Mouse (Mus musculus) ovary, adult 2 months (tissue): Measurements from ENCODE around the gene Olfr572. TPM values are rescaled to one million over a fixed set of nuclear protein-coding genes. Genes with fewer than 3 reads are reported as not detected.

Source experiments
- polyA plus RNA-seq: library from polyadenylated mRNA; depleted of rRNA; stranded (reverse); fragments of >200 nt; gene quantifications from 2 replicates; pipeline ENCODE4 v1.2.3, GENCODE M21; 2012; rRNA removed

Olfr572 gene
- not detected in 2 replicates for polyA plus RNA-seq

GRCm38 (mm10) chr7:102924109-102924508, at the start of gene Olfr572:
Gene Olfr572 (plus strand): TSS chr7:102924409.

DNA sequence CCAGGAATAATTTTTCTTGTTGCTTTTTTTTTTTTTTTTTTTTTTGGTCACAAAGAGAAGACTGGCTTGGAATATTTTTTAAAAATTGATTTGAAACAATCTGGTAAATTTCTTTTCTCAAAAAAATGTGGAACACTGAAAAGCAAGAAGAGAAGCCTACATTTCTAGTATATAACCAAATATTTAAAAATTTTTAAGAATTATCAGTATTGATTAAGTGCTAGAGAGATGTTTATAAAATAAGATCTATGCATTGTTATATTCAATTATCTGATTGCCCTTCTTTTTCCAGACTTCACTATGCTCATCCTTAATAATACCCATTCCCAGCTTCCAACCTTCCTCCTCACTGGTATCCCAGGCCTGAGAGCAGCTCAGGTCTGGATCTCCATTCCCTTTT, 47.4 kb upstream of the Olfr572 start, which contains the start of gene Olfr568:
Olfr568 (plus strand) TSS at position 301 of the 400 bp plus-strand sequence.

GRCm38 (mm10) chr7:102890782-102891181, 33.4 kb upstream of the Olfr572 start, which contains the start of gene Olfr569:
Gene Olfr569 (minus strand): TSS chr7:102890882.

GRCm38 (mm10) chr7:102917032-102917875, 7.0 kb upstream of the Olfr572 start, which contains the start of gene Olfr571:
Gene Olfr571 (minus strand): TSS chr7:102917536.

GRCm38 (mm10) chr7:102942475-102942874, 18.3 kb downstream of the Olfr572 start, which contains the start of gene Olfr573-ps1:
Gene Olfr573-ps1 (minus strand): TSS chr7:102942575.

DNA sequence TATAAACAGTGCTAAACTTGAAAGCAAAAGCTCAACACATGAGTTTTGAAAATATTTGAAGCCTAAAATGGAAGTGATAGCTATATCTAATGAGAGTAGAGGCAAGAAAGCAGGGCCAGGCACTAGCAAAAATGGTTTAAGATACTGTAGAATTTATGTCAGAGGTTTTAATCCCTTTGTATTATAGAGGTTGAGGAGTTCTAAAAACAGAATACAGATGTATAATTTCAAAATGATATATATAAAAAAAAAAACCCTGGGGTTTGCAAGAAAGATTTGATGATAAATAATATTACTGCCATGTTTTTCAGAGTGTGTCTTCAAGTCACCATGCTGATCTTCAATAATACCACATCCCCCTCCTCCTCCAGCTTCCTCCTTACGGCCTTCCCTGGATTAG, 24.0 kb downstream of the Olfr572 start, which contains the start of gene Olfr574:
Olfr574 (plus strand) TSS at position 301 of the 400 bp plus-strand sequence.

DNA sequence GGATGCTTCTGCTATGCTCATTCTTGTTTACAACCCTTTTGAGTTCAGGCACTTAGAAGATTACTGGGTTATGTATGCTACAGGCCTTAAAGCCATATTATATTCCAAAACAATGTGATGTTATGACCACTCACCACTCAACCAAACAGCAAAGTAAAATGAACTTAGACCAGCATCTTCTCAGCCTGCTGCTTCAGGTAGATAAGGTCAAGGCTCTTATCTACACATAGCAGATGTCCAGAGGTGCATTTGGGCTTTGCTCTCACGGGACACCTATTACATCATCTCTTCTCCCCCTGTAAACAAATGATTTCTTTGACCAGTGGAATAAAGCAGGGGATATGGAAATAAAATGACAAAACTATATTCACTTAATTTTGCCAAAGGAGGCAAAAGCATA, 34.4 kb downstream of the Olfr572 start, which contains the start of gene Olfr575:
Olfr575 (minus strand) TSS at position 183 of the 400 bp plus-strand sequence.

DNA sequence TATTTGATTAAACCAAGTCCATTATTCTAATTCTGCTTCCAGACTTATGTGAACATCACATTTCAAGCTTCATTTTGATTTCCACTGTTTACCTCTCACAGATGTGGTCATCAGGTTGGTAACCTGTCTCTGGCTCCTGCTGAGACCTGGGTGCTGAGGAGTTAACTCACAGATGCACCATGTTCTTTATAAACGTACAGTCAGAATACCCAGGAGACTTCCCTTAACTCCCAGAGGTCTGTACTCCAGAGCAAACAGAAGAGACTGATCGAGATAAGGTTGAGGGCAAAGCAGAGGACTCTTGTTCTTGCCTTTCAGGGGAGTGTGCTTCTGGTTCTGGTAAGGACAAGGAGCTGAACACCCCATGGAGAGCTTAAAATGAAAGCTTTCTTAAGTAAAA, 38.2 kb downstream of the Olfr572 start, which contains the start of gene Olfr576:
Olfr576 (plus strand) TSS at position 301 of the 400 bp plus-strand sequence.

GRCm38 (mm10) chr7:102975843-102976242, 51.6 kb downstream of the Olfr572 start, which contains the start of gene Olfr577:
Gene Olfr577 (minus strand): TSS chr7:102975943.

Other genes starting within 250 kb of the Olfr572 start
- 14.6 and 19.4 TPM in 2 replicates for gene Trim68, start 237.1 kb upstream of the Olfr572 start, polyA plus RNA-seq
- not detected in 2 replicates for gene Olfr557, start 228.5 kb upstream of the Olfr572 start, polyA plus RNA-seq
- 3.2 and 3.3 TPM in 2 replicates for gene Olfr558, start 222.2 kb upstream of the Olfr572 start, polyA plus RNA-seq
- not detected in 2 replicates for gene Olfr33, start 205.3 kb upstream of the Olfr572 start, polyA plus RNA-seq
- gene Olfr559, start 196.9 kb upstream of the Olfr572 start, polyA plus RNA-seq, result not detected in 2 replicates
- gene Olfr560, start 165.0 kb upstream of the Olfr572 start, polyA plus RNA-seq, result not detected in 2 replicates
- 2.1 and 3.6 TPM in 2 replicates for gene Olfr78, start 164.9 kb upstream of the Olfr572 start, polyA plus RNA-seq
- not detected in 2 replicates for gene Olfr561, start 153.2 kb upstream of the Olfr572 start, polyA plus RNA-seq
- not detected in 2 replicates for gene Olfr564, start 120.9 kb upstream of the Olfr572 start, polyA plus RNA-seq
- gene Olfr566, start 65.6 kb upstream of the Olfr572 start, polyA plus RNA-seq, result not detected in 2 replicates
- not detected in 2 replicates for gene Olfr568, start 47.3 kb upstream of the Olfr572 start, polyA plus RNA-seq
- gene Olfr569, start 33.5 kb upstream of the Olfr572 start, polyA plus RNA-seq, result not detected in 2 replicates
- gene Olfr570, start 29.8 kb upstream of the Olfr572 start, polyA plus RNA-seq, result not detected in 2 replicates
- not detected in 2 replicates for gene Olfr571, start 6.9 kb upstream of the Olfr572 start, polyA plus RNA-seq
- not detected in 2 replicates for gene Olfr573-ps1, start 18.2 kb downstream of the Olfr572 start, polyA plus RNA-seq
- gene Olfr574, start 24.1 kb downstream of the Olfr572 start, polyA plus RNA-seq, result not detected in 2 replicates
- not detected in 2 replicates for gene Olfr575, start 34.4 kb downstream of the Olfr572 start, polyA plus RNA-seq
- not detected in 2 replicates for gene Olfr576, start 38.3 kb downstream of the Olfr572 start, polyA plus RNA-seq
- not detected in 2 replicates for gene Olfr577, start 51.5 kb downstream of the Olfr572 start, polyA plus RNA-seq
- not detected in 2 replicates for gene Olfr578, start 64.9 kb downstream of the Olfr572 start, polyA plus RNA-seq
- not detected in 2 replicates for gene Olfr582, start 113.6 kb downstream of the Olfr572 start, polyA plus RNA-seq
- not detected in 2 replicates for gene Olfr583, start 126.9 kb downstream of the Olfr572 start, polyA plus RNA-seq
- not detected in 2 replicates for gene Olfr584, start 157.5 kb downstream of the Olfr572 start, polyA plus RNA-seq
- gene Olfr585, start 173.3 kb downstream of the Olfr572 start, polyA plus RNA-seq, result not detected in 2 replicates
- not detected in 2 replicates for gene Olfr586, start 201.2 kb downstream of the Olfr572 start, polyA plus RNA-seq
- gene Olfr588-ps1, start 216.5 kb downstream of the Olfr572 start, polyA plus RNA-seq, result not detected in 2 replicates
- gene Olfr589, start 231.9 kb downstream of the Olfr572 start, polyA plus RNA-seq, result not detected in 2 replicates